Mouse (Mus musculus): Measurements from ENCODE around the gene Col4a2.

GRCm38 (mm10) chr8:11263848-11264247 is 48.8 kb upstream of the Col4a2 start:
- TF ChIP-seq CTCF (IDR thresholded peaks at IDR 0.05) (no peak), EP300 (IDR thresholded peaks at IDR 0.05) (no peak)
